Mouse (Mus musculus) E14TG2a.4 (cell line): Measurements from ENCODE around the gene Tmem174.

ENCODE experiments used
- CTCF ChIP-seq: conservative IDR thresholded peaks from 2 replicates; pipeline ENCODE4 v1.5.1; 2014; ENCODE audit warnings: low read length
- NANOG ChIP-seq: IDR thresholded peaks from 2 replicates; pipeline ENCODE4 v1.6.1; 2014; ENCODE audit warnings: borderline replicate concordance, low read length, mixed read lengths
- POU5F1 ChIP-seq: IDR thresholded peaks from 2 replicates; pipeline ENCODE4 v1.6.1; 2014; ENCODE audit warnings: low read length, borderline replicate concordance

- no peak for TF ChIP-seq CTCF
- no peak for TF ChIP-seq NANOG
- no peak for TF ChIP-seq POU5F1
Measured at GRCm38 (mm10) chr13:98593938-98594539, 43.2 kb downstream of the Tmem174 start.
